Mouse (Mus musculus): ENCODE results near the gene Patl2. TPM values are rescaled to one million over a fixed set of nuclear protein-coding genes. Genes with fewer than 3 reads are reported as not detected.

Patl2 gene
- polyA plus RNA-seq, 1 experiment from 2014 or later: not detected

DNA sequence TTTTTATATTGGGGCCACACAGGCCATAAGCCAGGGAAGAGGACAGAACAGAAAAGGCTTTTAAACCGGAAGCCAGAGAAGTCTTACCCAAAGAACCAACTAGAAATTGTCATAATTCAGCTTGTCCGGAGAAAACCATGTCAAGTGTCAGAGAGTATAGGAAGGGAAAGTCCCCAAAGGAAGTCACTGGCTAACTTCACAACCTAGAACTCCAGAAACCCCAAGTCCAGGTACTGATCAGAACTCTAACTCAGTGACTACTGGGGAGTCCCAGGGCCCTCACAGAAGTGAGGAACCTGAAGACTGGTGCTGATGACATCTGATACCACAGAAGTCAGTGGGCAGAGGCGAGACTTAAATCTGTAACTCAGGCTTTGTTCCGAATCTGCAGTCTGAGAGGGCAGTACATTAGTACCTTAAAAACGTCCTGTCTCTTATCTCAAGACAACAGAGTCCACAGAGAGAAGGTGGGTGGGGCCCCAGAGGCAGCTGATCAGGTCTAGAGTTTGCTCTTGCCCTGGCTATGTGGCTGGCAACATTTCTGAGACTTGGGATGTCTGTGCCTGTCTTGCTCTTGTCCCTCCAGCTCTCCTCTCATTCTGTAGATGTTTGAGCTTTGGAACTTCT is 48.0 kb downstream of the Patl2 start:
- H3K4me3 ChIP-seq: no peak overlapping the region
- 49% methylated on average over 5 of the region's 5 CpGs for WGBS
- H3K4me1 ChIP-seq: no peaks in the 10 kb centered on the region
- H3K36me3 ChIP-seq: no peaks in the 10 kb centered on the region
- no peak for ATAC-seq (ENCODE audit: insufficient number of reproducible peaks, low FRiP score, low TSS enrichment, low read depth)
- H3K27ac ChIP-seq: no peak overlapping the region
- no peak overlapping the region for H3K9ac ChIP-seq
- H3K4me2 ChIP-seq: no peak overlapping the region
- no peaks in the 10 kb centered on the region for H3K9me3 ChIP-seq
- no peaks in the 10 kb centered on the region for H3K27me3 ChIP-seq

DNA sequence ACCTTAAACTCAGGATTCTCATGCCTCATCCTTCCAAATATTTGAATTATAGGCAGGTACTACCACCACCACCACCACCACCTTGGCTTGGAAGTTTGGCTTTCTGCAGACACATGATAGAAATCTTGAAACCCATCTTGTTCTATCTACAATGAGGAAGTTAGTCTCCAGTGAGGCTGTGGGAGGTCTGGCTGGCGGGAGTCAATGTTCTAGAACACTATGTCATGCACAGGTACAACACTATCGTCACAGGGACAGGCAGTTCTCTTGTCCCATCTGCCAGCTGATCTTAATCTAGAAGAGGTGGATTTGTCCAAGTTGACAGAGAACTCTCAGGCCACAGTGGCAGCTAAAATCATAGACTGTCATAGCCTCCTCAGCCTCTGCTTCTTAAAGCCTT is 53.4 kb downstream of the Patl2 start:
- H3K36me3 ChIP-seq: no peaks in the 10 kb centered on the region
- H3K9me3 ChIP-seq: no peaks in the 10 kb centered on the region
- H3K27ac ChIP-seq: no peak overlapping the region
- H3K4me3 ChIP-seq: no peak overlapping the region
- no peak for ATAC-seq (ENCODE audit: insufficient number of reproducible peaks, low FRiP score, low TSS enrichment, low read depth)
- no peak overlapping the region for H3K9ac ChIP-seq
- H3K4me2 ChIP-seq: no peak overlapping the region
- 87% methylated on average over 2 of the region's 2 CpGs for WGBS
- H3K4me1 ChIP-seq: no peaks in the 10 kb centered on the region
- H3K27me3 ChIP-seq: no peaks in the 10 kb centered on the region

DNA sequence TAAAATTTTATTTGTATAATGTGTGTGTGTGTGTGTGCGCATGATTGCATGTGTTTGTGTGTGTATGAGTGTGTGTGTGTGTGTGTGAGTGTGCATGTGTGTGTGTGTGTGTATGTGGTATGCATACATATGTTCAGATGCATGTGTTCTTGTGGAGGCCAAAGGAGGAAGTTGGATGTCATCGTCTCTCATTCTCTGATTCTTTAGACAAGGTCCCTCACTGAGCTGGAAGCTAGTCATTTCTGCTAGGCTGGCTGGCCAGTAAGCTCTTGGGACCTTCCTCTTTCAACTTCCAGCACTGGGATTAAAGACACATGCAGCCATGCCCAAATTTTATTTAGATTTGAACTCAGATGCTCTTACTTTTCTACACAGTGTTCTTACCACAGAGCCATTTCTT is 53.9 kb downstream of the Patl2 start:
- no peak for ATAC-seq (ENCODE audit: insufficient number of reproducible peaks, low FRiP score, low TSS enrichment, low read depth)
- WGBS: 90% methylated on average over 2 of the region's 2 CpGs

DNA sequence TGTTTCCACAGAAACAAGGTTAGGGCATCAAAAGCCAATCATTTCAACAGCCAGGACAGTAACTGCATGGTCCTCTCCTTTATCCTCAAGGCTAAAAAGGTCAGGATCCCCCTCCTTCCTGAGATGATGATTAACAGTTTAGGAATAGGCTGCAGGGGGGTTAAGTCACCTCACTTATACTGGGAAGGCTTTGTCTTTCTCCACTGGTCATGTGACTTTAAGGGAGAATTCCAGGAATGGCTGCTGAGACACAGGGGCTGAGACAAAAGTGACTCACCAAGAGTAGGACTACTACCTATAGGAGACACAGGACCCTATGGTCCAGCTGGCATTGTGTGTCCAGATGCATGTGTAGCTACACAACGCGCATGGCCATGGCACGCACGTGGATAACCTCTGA is 58.4 kb downstream of the Patl2 start:
- no peak overlapping the region for H3K27ac ChIP-seq
- H3K4me3 ChIP-seq: no peak overlapping the region
- H3K4me2 ChIP-seq: no peak overlapping the region
- WGBS: 93% methylated on average over 4 of the region's 4 CpGs
- no peaks in the 10 kb centered on the region for H3K4me1 ChIP-seq
- H3K9ac ChIP-seq: no peak overlapping the region
- ATAC-seq (ENCODE audit: insufficient number of reproducible peaks, low FRiP score, low TSS enrichment, low read depth): no peak
- no peaks in the 10 kb centered on the region for H3K36me3 ChIP-seq
- no peaks in the 10 kb centered on the region for H3K9me3 ChIP-seq
- no peaks in the 10 kb centered on the region for H3K27me3 ChIP-seq

More for the DNA sequence above, 53.9 kb downstream of the Patl2 start:
- no peak overlapping the region for H3K9ac ChIP-seq
- no peaks in the 10 kb centered on the region for H3K27me3 ChIP-seq
- H3K4me2 ChIP-seq: no peak overlapping the region
- H3K36me3 ChIP-seq: no peaks in the 10 kb centered on the region
- H3K4me3 ChIP-seq: no peak overlapping the region
- no peaks in the 10 kb centered on the region for H3K9me3 ChIP-seq
- H3K27ac ChIP-seq: no peak overlapping the region
- no peaks in the 10 kb centered on the region for H3K4me1 ChIP-seq

DNA sequence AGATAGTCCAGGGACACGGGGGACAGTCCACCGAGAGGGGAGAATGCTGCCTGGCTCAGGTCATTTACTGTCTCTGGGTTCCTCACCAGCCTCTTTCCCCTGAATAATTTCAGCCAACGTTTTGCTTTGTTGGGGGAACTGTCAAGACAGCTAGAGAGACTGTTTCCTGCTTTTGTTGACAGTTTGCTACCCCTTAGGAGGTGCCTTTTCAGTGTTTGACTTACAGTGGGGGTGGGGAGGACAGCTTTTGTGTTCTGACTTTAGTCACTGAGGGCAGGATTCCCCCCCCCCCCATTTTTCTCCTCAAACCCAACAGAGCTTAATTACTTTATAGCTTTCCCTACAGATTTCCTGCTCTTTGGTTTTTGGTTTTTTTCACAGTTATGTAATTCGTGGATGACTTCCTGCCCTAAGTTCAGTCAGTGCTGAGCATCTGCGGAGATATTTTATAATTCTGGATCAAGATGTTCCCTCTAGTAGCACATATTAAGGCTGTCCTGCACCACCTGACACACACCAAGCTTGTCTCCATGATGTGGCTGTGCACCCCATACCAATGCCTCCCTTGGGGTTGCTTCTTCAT is 59.1 kb downstream of the Patl2 start:
- Histone ChIP-seq H3K36me3 (no peaks in the 10 kb centered on the region), H3K4me3 (no peak overlapping the region), H3K4me2 (no peak overlapping the region), H3K27ac (no peak overlapping the region), H3K4me1 (no peaks in the 10 kb centered on the region), H3K9me3 (no peaks in the 10 kb centered on the region), H3K9ac (no peak overlapping the region), H3K27me3 (no peaks in the 10 kb centered on the region)
- WGBS: 50% methylated on average over 5 of the region's 5 CpGs
- ATAC-seq (ENCODE audit: insufficient number of reproducible peaks, low FRiP score, low TSS enrichment, low read depth): no peak

DNA sequence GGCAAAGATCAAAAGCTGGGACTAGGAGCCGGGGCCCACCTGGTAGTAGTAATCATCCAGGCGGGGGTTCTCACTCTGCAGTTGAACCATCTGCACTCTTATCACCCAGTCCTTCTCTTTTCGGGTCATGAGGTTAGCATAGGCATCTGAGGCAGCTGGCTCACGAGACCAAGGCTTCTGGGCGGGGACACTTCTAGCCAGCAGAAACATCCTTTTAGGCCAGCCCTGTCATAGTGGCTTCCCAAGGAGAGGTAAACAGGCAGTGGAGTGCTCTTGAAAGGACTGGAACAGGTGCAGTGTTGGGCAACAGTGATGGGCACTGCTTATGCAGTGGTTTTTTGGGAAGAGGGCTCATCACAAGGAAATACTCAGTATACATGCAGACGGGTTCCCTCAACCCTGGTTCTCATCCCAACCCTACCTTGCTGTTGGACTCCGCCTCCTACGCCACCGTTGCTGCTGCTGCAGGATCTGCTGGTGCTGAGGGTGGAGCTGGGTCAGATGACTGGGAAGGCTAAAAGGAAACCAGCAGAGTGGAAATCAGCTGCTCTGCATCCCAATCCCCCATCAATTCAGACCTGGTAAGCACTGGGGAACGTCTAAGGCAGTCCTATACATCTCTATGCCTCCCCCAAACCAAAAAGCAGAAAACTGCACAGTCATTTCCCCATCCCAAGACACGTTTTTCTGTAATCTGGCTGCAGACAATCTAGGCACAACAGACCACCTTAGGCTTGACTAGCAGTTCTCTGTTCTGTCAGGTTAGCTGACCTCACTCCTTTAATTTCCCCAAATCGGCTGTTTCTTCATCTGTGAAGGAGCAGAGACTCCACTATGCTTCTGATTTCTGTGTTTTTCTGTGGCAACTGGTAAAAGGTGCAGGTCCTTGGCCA is 60.1 kb downstream of the Patl2 start:
- Histone ChIP-seq H3K4me2 (no peak overlapping the region), H3K36me3 (no peaks in the 10 kb centered on the region), H3K27me3 (no peaks in the 10 kb centered on the region), H3K4me3 (no peak overlapping the region), H3K9me3 (no peaks in the 10 kb centered on the region), H3K9ac (no peak overlapping the region), H3K4me1 (no peaks in the 10 kb centered on the region), H3K27ac (no peak overlapping the region)
- ATAC-seq (ENCODE audit: insufficient number of reproducible peaks, low FRiP score, low TSS enrichment, low read depth): no peak
- 43% methylated on average over 12 of the region's 12 CpGs for WGBS

DNA sequence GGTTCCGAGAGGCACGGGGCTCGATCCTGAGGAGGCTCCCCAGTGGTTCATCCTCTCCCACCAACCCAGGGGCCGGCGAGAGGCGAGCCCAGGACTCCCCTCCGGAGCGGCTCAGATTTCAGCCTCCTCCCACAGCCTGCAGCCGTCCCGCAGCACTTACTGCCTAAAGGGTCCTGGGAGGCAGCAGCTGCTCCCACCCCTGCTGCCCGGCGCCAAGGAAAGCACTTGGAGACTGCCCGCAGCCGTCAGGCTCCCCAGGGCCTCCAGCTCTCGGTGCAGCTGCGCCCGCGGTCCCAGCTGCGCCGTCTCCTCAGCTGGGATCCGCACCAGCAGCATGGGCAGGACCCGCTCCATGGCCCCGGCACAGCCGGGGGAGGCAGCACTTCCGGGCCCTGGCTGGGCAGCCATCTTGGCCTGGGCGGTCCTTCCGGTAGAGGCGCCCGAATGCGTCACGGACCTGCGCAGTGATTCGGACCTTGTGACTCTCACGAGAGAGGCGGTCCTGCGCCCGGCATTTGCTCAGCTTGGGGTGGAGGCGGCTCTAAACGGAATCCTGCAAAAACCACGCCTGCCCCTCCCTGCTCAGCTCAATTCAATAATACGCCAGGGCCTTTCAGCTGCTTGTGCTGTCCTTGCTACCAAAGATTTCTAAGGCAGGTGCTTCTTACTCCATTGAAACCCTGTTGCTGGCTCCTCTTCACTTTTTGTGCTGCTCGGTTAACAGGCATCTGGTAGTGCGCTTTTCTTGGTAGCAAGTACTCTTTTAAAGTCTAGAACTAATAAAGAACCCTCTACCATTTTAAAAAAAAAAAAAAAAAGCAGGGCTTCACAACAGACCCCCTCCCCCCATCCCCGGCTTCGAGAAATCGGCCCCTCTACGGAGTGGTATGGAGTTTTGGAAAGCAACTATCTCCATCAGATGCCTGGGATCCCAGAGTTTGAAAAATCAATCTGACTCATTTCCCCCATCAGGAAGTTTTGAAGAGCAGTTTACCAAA is 67.7 kb downstream of the Patl2 start, which contains the start of gene Spg11:
Gene Spg11, minus strand, starts transcription at position 426 of the 998 bp plus-strand sequence.
- ATAC-seq (ENCODE audit: insufficient number of reproducible peaks, low FRiP score, low TSS enrichment, low read depth): peak; percentile 99
- Histone ChIP-seq H3K4me1 (peaks cover 6% of the 10 kb centered on the region; the same call in 1 of the 2 replicates), H3K9me3 (no peaks in the 10 kb centered on the region), H3K4me3 (peak within 1 kb of the TSS; percentile 92), H3K4me2 (peak within 1 kb of the TSS; percentile 57), H3K27me3 (no peaks in the 10 kb centered on the region), H3K36me3 (peaks cover 7% of the 10 kb centered on the region; the same call in 1 of the 2 replicates), H3K9ac (peak within 1 kb of the TSS; percentile 96), H3K27ac (peak within 1 kb of the TSS; percentile 100)
- under 1% methylated on average over 47 of the region's 47 CpGs for WGBS

DNA sequence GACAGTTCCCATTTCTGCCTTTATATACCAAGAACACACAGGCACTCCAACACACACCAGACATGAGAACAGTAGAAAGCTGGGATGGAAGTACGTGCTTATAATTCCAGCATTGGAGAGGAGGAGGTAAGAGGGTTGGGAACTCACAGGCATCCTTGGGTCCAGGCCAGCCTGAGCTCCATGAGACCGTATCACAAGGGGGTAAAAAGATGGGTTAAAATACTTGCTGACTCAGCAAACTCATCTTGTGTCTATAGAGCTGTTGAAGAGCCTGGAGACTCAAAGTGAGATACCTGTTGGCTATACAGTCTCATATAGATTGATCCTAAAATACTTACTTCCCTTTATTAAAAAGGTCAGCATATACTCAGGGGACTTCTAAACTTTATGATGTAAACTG is 69.1 kb downstream of the Patl2 start:
- Histone ChIP-seq H3K9ac (no peak overlapping the region), H3K27me3 (no peaks in the 10 kb centered on the region), H3K4me2 (no peak overlapping the region; the same call in 1 of the 2 replicates), H3K4me3 (no peak overlapping the region; the same call in 1 of the 2 replicates), H3K9me3 (no peaks in the 10 kb centered on the region), H3K4me1 (peaks cover 6% of the 10 kb centered on the region; the same call in 1 of the 2 replicates), H3K36me3 (peaks cover 13% of the 10 kb centered on the region), H3K27ac (no peak overlapping the region)
- ATAC-seq (ENCODE audit: insufficient number of reproducible peaks, low FRiP score, low TSS enrichment, low read depth): no peak
- 90% methylated on average over 2 of the region's 2 CpGs for WGBS

DNA sequence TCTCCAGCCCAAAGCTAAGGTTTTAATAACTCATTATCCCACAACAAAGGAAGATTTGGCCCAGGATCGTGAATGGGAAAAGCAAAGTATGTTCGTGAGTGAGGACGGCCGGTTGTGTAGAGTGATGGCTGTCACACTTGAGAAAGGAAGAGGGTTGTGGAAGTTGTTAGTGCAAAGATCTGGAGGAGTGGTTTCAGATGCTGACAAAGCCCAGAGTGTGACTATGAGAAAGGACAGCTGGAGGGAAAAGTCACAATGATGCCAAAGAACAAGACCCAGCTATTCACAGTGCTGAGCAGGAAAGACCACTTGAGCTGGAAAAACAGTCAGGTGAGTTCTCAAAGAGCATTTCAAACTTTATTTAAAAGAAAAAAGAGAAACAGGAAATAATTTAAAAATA is 76.3 kb downstream of the Patl2 start:
- H3K27me3 ChIP-seq: no peaks in the 10 kb centered on the region
- no peak overlapping the region for H3K4me3 ChIP-seq
- no peaks in the 10 kb centered on the region for H3K9me3 ChIP-seq
- ATAC-seq (ENCODE audit: insufficient number of reproducible peaks, low FRiP score, low TSS enrichment, low read depth): no peak
- WGBS: 91% methylated on average over 4 of the region's 4 CpGs
- no peak overlapping the region for H3K9ac ChIP-seq
- no peaks in the 10 kb centered on the region for H3K4me1 ChIP-seq
- no peak overlapping the region for H3K4me2 ChIP-seq
- peaks cover 51% of the 10 kb centered on the region for H3K36me3 ChIP-seq
- H3K27ac ChIP-seq: no peak overlapping the region

DNA sequence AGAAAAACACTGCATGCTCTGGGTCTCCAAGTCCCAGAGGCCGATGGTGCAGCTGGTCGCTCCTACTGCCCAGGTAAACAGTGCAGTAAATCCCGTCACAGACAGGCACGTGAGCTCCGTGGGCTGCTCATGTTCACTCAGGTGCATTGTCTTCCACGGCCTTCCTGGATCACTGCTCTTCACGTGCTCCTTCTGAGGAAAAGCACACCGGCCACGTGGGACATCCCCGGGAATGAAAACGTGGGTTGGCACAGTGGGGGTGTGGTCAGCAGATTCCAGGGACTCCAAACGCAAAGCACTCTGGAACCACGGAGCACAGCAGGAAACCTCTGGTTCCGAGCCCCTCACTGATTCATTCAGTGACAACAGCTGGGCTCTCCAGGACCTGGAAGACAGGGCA is 77.9 kb downstream of the Patl2 start:
- 75% methylated on average over 14 of the region's 14 CpGs for WGBS
- no peaks in the 10 kb centered on the region for H3K4me1 ChIP-seq
- no peak overlapping the region for H3K4me3 ChIP-seq
- no peak overlapping the region for H3K27ac ChIP-seq
- H3K9me3 ChIP-seq: no peaks in the 10 kb centered on the region
- no peak overlapping the region for H3K4me2 ChIP-seq
- ATAC-seq (ENCODE audit: insufficient number of reproducible peaks, low FRiP score, low TSS enrichment, low read depth): no peak
- peaks cover 51% of the 10 kb centered on the region for H3K36me3 ChIP-seq
- no peak overlapping the region for H3K9ac ChIP-seq
- no peaks in the 10 kb centered on the region for H3K27me3 ChIP-seq

DNA sequence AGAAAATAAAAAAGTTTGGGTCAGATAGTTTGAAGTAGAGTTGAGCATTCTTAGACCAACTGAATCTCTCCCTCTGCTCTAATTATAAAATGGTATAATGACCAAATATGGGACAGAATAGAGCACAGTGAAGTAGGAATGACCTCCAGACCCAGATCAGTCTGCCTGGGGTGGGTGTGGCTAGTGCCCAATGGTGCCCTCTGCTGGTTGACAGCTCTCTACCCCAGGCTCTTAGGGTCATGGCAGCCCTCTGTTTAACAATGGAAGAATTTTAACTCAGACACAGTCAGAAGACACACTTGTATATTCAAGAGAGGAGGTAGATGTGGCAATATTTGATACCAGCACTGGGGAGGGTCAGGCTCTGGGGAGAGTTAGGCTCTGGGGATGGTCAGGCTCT is 83.9 kb downstream of the Patl2 start:
- no peak overlapping the region for H3K4me2 ChIP-seq
- H3K27me3 ChIP-seq: no peaks in the 10 kb centered on the region
- no peaks in the 10 kb centered on the region for H3K4me1 ChIP-seq
- peaks cover 74% of the 10 kb centered on the region for H3K36me3 ChIP-seq
- no peak overlapping the region for H3K27ac ChIP-seq
- ATAC-seq (ENCODE audit: insufficient number of reproducible peaks, low FRiP score, low TSS enrichment, low read depth): no peak
- no peaks in the 10 kb centered on the region for H3K9me3 ChIP-seq
- no peak overlapping the region for H3K4me3 ChIP-seq
- H3K9ac ChIP-seq: no peak overlapping the region

Data from limb, embryonic 15.5 days (tissue).